In the genomic region with DNA sequence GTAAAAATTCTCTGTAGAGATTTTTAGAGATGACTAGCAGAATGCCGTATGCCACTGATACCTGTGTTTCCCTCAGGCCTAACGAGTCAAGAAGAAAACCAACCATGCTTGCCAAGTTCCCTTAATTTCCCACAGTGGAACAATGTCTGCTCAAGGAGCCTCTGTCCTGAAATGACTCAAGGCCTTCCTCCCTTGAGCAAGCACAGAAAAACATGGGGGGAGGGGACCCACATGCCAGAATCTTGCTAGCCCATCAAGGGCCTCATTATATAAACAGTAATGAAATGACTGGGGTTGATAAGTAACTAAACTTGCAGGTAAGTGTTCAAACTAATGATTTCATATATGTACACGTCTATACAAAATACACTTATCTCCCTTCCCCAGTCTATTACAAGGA, we compare ENCODE assay signal across 10 mouse cellular contexts.
DNase-seq lines count a peak whose midpoint lies in the region; ATAC-seq lines count a peak whose summit lies in the region.
"Had no signal": no experiment of that assay in that cellular context is flagged by ENCODE, and none has a peak within 500 bp of the region (broad histone marks: within the 10 kb centered on the region; RNA-seq: fewer than 3 reads in every experiment).

No protein-coding gene starts in this region.

- no peak overlapping the region for H3K4me3 ChIP-seq in forebrain, embryonic 10.5 days
- H3K4me3 ChIP-seq in forebrain, embryonic 11.5 days (ENCODE audit: low read depth, low read length) = no peak overlapping the region
- H3K4me3 ChIP-seq in embryonic facial prominence, embryonic 12.5 days = no peak overlapping the region
- H3K4me3 ChIP-seq: limb, embryonic 12.5 days; myocyte had no signal

- H3K27ac ChIP-seq in forebrain, embryonic 10.5 days = 0 out of 2 replicates have a peak overlapping the region, but pooled peaks have one; percentile 31
- H3K27ac ChIP-seq in forebrain, embryonic 11.5 days (ENCODE audit: low read depth, low read length) = no peak overlapping the region
- peak overlapping the region; percentile 82; the same call in 1 of the 2 replicates for H3K27ac ChIP-seq in embryonic facial prominence, embryonic 12.5 days

- H3K9me3 ChIP-seq in forebrain, embryonic 10.5 days = no peaks in the 10 kb centered on the region
- H3K9me3 ChIP-seq in forebrain, embryonic 11.5 days (ENCODE audit: control insufficient read depth, low read length) = no peaks in the 10 kb centered on the region
- H3K9me3 ChIP-seq in embryonic facial prominence, embryonic 12.5 days = no peaks in the 10 kb centered on the region
- H3K9me3 ChIP-seq: limb, embryonic 12.5 days had no signal

- no peak for DNase-seq in forebrain, embryonic 10.5 days (ENCODE audit: extremely low spot score, low spot score)
- DNase-seq in forebrain, embryonic 11.5 days (ENCODE audit: low spot score) = no peak
- peak; percentile 15 for DNase-seq in 3T3-L1 (ENCODE audit: low read depth, low spot score)
- DNase-seq in kidney, postnatal 4 days = peak; percentile 48 to 65
- DNase-seq in left cerebral cortex, postnatal 4 days = no peak
- no peak for DNase-seq in spleen, postnatal 14 days (ENCODE audit: low spot score in 2 of 2)

- peaks cover 28% of the 10 kb centered on the region for H3K4me1 ChIP-seq in forebrain, embryonic 10.5 days
- peaks cover 4% of the 10 kb centered on the region for H3K4me1 ChIP-seq in forebrain, embryonic 11.5 days (replicated peaks; ENCODE audit: control insufficient read depth, insufficient read depth, low read length)
- H3K4me1 ChIP-seq in embryonic facial prominence, embryonic 12.5 days = peaks cover 13% of the 10 kb centered on the region

- no peak overlapping the region for H3K9ac ChIP-seq in forebrain, embryonic 11.5 days (ENCODE audit: low read length)
- no peak overlapping the region for H3K9ac ChIP-seq in embryonic facial prominence, embryonic 12.5 days
- H3K9ac ChIP-seq: limb, embryonic 12.5 days had no signal

- WGBS in forebrain, embryonic 10.5 days = 71% methylated on average over 3 of the region's 3 CpGs
- 54% methylated on average over 3 of the region's 3 CpGs for WGBS in forebrain, embryonic 11.5 days
- WGBS in embryonic facial prominence, embryonic 12.5 days = 51% methylated on average over 3 of the region's 3 CpGs

- intact Hi-C loops in left cerebral cortex, postnatal 4 days (cut with DNase I) = loop anchor here (10.0 kb wide), 1 partner anchor 511 kb away; the partner anchor contains the start of gene Tbl1xr1

- no peaks in the 10 kb centered on the region for H3K36me3 ChIP-seq in forebrain, embryonic 10.5 days (replicated peaks)
- no peaks in the 10 kb centered on the region for H3K36me3 ChIP-seq in forebrain, embryonic 11.5 days (ENCODE audit: control insufficient read depth, insufficient read depth, low read length)
- H3K36me3 ChIP-seq in embryonic facial prominence, embryonic 12.5 days = no peaks in the 10 kb centered on the region
- H3K36me3 ChIP-seq: limb, embryonic 12.5 days had no signal

- ATAC-seq in forebrain, embryonic 11.5 days (replicated peaks; ENCODE audit: low FRiP score) = no peak
- ATAC-seq in embryonic facial prominence, embryonic 12.5 days (ENCODE audit: insufficient number of reproducible peaks, insufficient read depth, low FRiP score, low TSS enrichment) = no peak
- no peak for ATAC-seq in erythroblast, adult 5-6 weeks (replicated peaks; ENCODE audit: low FRiP score, poor library complexity, severe bottlenecking)

- H3K4me2 ChIP-seq in forebrain, embryonic 11.5 days (ENCODE audit: low read depth, low read length, severe bottlenecking) = no peak overlapping the region
- no peak overlapping the region for H3K4me2 ChIP-seq in embryonic facial prominence, embryonic 12.5 days (replicated peaks)

- H3K27me3 ChIP-seq in forebrain, embryonic 10.5 days (ENCODE audit: poor library complexity, severe bottlenecking) = no peaks in the 10 kb centered on the region
- H3K27me3 ChIP-seq in forebrain, embryonic 11.5 days (ENCODE audit: control insufficient read depth, insufficient read depth, low read length) = no peaks in the 10 kb centered on the region
- H3K27me3 ChIP-seq in embryonic facial prominence, embryonic 12.5 days = no peaks in the 10 kb centered on the region
- H3K27me3 ChIP-seq: limb, embryonic 12.5 days had no signal

Comparison
In these comparisons a context has a peak if more than half of its experiments do, and no peak if none do; other contexts are left out.
1. DNase-seq: peak in 3T3-L1 (single experiment) and kidney, postnatal 4 days (2 of 2); none in forebrain, embryonic 10.5 days (single experiment), forebrain, embryonic 11.5 days (single experiment), left cerebral cortex, postnatal 4 days (single experiment) and spleen, postnatal 14 days (0 of 2).